Mouse (Mus musculus): ENCODE results near the gene Sys1. TPM values are rescaled to one million over a fixed set of nuclear protein-coding genes. Genes with fewer than 3 reads are reported as not detected.

Gene Sys1
- polyA plus RNA-seq, 1 experiment from 2014 or later, result 54.4 TPM

- Histone ChIP-seq H3K36me3 (no peaks in the 10 kb centered on the region), H3K4me1 (peaks cover 27% of the 10 kb centered on the region), H3K4me3 (no peak overlapping the region), H3K9me3 (replicated peaks) (no peaks in the 10 kb centered on the region), H3K27ac (no peak overlapping the region), H3K27me3 (ENCODE audit: low read depth, poor library complexity, severe bottlenecking) (peaks cover 17% of the 10 kb centered on the region; the same call in 1 of the 2 replicates)
- no peak for DNase-seq (ENCODE audit: low spot score)
- WGBS, result 81% methylated on average over 1 of the region's 1 CpGs
These were observed 8.6 kb upstream of the Sys1 start for GRCm38 (mm10) chr2:164448140-164448539.

- H3K36me3 ChIP-seq, result no peaks in the 10 kb centered on the region
- peaks cover 13% of the 10 kb centered on the region; the same call in 1 of the 2 replicates for H3K27me3 ChIP-seq (ENCODE audit: low read depth, poor library complexity, severe bottlenecking)
- H3K27ac ChIP-seq, result no peak overlapping the region
- DNase-seq (ENCODE audit: low spot score), result no peak
- no peaks in the 10 kb centered on the region for H3K9me3 ChIP-seq (replicated peaks)
- H3K4me3 ChIP-seq, result no peak overlapping the region
- 83% methylated on average over 5 of the region's 5 CpGs for WGBS
- peaks cover 21% of the 10 kb centered on the region for H3K4me1 ChIP-seq
These were observed 7.8 kb upstream of the Sys1 start for GRCm38 (mm10) chr2:164448921-164449320.

DNA sequence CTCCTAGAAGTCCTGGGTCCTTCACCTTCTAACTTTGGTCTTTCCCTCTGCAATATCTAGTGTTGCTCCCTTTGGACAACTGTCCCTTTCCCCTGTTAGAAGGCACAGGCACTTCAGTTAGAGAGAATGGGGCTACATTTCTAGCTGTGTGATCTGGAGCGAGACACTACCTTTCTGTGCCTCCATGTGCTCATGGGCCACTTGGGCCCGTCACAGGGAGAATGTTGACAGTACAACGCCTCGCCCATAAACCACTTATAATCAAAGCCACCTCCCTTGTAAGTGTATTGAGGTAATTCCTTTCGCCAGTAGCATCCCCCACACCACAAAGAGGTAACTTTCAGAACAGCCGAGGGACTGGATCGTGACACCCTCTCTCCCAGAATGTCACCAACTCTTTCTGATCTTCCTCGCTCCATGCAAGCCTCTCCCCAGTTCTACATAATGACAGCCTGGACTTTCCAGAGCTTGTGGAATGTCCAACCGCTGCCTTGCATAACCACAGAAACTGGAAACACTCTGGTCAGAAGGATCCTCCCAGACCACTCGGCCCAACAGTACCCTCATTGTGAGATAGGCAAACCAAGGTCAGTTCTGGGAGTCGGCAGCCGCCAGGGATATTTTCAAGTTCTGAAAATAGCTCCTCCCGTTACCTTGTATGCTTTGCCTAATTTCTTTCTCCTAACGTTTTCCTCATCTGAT, 7.3 kb upstream of the Sys1 start:
- DNase-seq (ENCODE audit: low spot score), result no peak
- Histone ChIP-seq H3K4me1 (peaks cover 21% of the 10 kb centered on the region), H3K27ac (no peak overlapping the region)

GRCm38 (mm10) chr2:164452000-164452676, 4.6 kb upstream of the Sys1 start:
- Histone ChIP-seq H3K4me3 (no peak overlapping the region; the same call in 1 of the 2 replicates), H3K4me1 (peaks cover 29% of the 10 kb centered on the region), H3K27me3 (ENCODE audit: low read depth, poor library complexity, severe bottlenecking) (no peaks in the 10 kb centered on the region), H3K36me3 (no peaks in the 10 kb centered on the region), H3K27ac (peak overlapping the region; percentile 59), H3K9me3 (replicated peaks) (no peaks in the 10 kb centered on the region)
- WGBS, result 43% methylated on average over 13 of the region's 13 CpGs
- peak; percentile 76 for DNase-seq (ENCODE audit: low spot score)

More for the DNA sequence above, 7.3 kb upstream of the Sys1 start:
- H3K4me3 ChIP-seq, result no peak overlapping the region
- 87% methylated on average over 14 of the region's 14 CpGs for WGBS
- H3K36me3 ChIP-seq, result no peaks in the 10 kb centered on the region
- H3K9me3 ChIP-seq (replicated peaks), result no peaks in the 10 kb centered on the region
- H3K27me3 ChIP-seq (ENCODE audit: low read depth, poor library complexity, severe bottlenecking), result 0 out of 2 replicates have a peak, but pooled peaks cover 7% of the 10 kb centered on the region

GRCm38 (mm10) chr2:164453047-164453757, 3.6 kb upstream of the Sys1 start:
- Histone ChIP-seq H3K27me3 (ENCODE audit: low read depth, poor library complexity, severe bottlenecking) (no peaks in the 10 kb centered on the region), H3K27ac (peak overlapping the region; percentile 59), H3K4me1 (peaks cover 37% of the 10 kb centered on the region), H3K36me3 (no peaks in the 10 kb centered on the region), H3K4me3 (no peak overlapping the region), H3K9me3 (replicated peaks) (no peaks in the 10 kb centered on the region)
- 88% methylated on average over 14 of the region's 14 CpGs for WGBS
- no peak for DNase-seq (ENCODE audit: low spot score)

GRCm38 (mm10) chr2:164453887-164454500, 2.8 kb upstream of the Sys1 start:
- no peak overlapping the region for H3K4me3 ChIP-seq
- no peaks in the 10 kb centered on the region for H3K36me3 ChIP-seq
- H3K4me1 ChIP-seq, result peaks cover 37% of the 10 kb centered on the region
- WGBS, result 77% methylated on average over 7 of the region's 7 CpGs
- no peaks in the 10 kb centered on the region for H3K27me3 ChIP-seq (ENCODE audit: low read depth, poor library complexity, severe bottlenecking)
- no peak for DNase-seq (ENCODE audit: low spot score)
- no peaks in the 10 kb centered on the region for H3K9me3 ChIP-seq (replicated peaks)
- H3K27ac ChIP-seq, result no peak overlapping the region

- DNase-seq (ENCODE audit: low spot score), result no peak
- no peak overlapping the region for H3K4me3 ChIP-seq
- no peaks in the 10 kb centered on the region for H3K9me3 ChIP-seq (replicated peaks)
- peaks cover 37% of the 10 kb centered on the region for H3K4me1 ChIP-seq
- H3K27me3 ChIP-seq (ENCODE audit: low read depth, poor library complexity, severe bottlenecking), result no peaks in the 10 kb centered on the region
- 88% methylated on average over 10 of the region's 10 CpGs for WGBS
- no peak overlapping the region for H3K27ac ChIP-seq
- H3K36me3 ChIP-seq, result no peaks in the 10 kb centered on the region
These were observed 1.9 kb upstream of the Sys1 start for GRCm38 (mm10) chr2:164454846-164455245.

- H3K27me3 ChIP-seq (ENCODE audit: low read depth, poor library complexity, severe bottlenecking), result no peaks in the 10 kb centered on the region
- no peak overlapping the region for H3K4me3 ChIP-seq
- H3K4me1 ChIP-seq, result peaks cover 37% of the 10 kb centered on the region
- no peak overlapping the region for H3K27ac ChIP-seq
- no peaks in the 10 kb centered on the region for H3K36me3 ChIP-seq
- WGBS, result 80% methylated on average over 6 of the region's 6 CpGs
- DNase-seq (ENCODE audit: low spot score), result no peak
- no peaks in the 10 kb centered on the region for H3K9me3 ChIP-seq (replicated peaks)
These were observed 1.2 kb upstream of the Sys1 start for GRCm38 (mm10) chr2:164455421-164456190.

DNA sequence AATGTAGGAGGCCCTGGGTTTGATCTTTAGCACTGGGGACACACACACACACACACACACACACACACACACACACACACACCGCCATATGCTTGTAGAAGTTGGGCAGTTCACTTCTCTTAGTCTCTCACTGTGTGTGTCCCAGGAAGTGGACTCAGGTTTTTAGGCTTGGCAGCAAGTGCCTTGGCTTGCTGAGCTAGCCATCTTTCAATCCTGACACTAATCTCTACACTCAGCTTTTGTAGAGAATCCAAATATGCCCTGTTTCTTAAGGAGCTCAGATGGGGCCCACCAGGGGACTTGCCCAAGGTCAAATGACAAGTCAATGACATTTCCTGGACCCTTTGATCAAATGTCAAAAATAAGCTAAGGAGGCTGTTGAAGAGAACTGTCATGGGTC, 351 bp upstream of the Sys1 start:
- peak overlapping the region; percentile 79 for H3K27ac ChIP-seq
- H3K4me3 ChIP-seq, result peak overlapping the region; percentile 31
- DNase-seq (ENCODE audit: low spot score), result no peak
- peaks cover 36% of the 10 kb centered on the region for H3K4me1 ChIP-seq
- no peaks in the 10 kb centered on the region for H3K9me3 ChIP-seq (replicated peaks)
- H3K36me3 ChIP-seq, result no peaks in the 10 kb centered on the region
- 85% methylated on average over 1 of the region's 1 CpGs for WGBS
- H3K27me3 ChIP-seq (ENCODE audit: low read depth, poor library complexity, severe bottlenecking), result no peaks in the 10 kb centered on the region

DNA sequence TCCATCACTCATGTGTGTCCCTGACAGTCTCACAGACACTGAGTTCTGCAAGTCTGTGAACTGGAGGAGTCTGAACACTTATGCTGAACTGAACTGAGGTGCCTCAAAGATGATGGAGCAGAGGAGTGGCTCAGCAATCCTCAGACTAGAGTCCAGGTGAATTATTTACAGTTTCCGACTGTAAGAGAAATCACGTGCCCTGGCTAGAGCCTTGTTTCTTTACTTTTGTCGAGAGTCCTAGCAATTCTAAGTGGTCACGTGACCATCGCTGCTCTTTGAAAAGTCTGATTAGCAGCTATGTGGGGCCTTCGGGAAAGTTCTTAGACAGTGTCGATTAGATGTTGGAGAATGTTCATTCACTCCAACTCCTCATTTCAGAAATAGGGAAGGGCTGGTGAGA, 1.2 kb downstream of the Sys1 start:
- Histone ChIP-seq H3K4me1 (peaks cover 29% of the 10 kb centered on the region), H3K4me3 (no peak overlapping the region), H3K27me3 (ENCODE audit: low read depth, poor library complexity, severe bottlenecking) (no peaks in the 10 kb centered on the region), H3K36me3 (peaks cover under 1% of the 10 kb centered on the region; the same call in 1 of the 2 replicates), H3K9me3 (replicated peaks) (no peaks in the 10 kb centered on the region), H3K27ac (peak overlapping the region; percentile 79)
- WGBS, result 80% methylated on average over 7 of the region's 7 CpGs
- DNase-seq (ENCODE audit: low spot score), result no peak

DNA sequence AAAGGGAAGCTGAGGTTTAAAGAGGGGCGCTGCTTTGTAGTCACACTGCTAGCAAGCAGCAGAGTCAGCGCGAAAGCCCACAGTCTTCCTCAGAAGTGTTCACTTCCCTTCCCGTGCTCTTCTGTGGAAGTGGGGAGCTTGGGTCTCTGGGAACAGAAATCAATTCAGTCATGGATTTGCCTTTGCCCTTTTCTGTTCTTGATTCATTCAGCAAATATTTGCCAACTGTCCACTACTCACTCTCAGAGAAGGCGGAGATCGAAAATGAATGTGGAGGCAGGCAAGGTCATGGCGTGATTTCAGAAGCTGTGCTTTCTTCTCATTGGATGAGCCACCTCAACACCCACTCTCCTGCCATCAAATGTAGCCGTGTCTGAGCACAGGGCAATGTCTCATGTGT, 1.8 kb downstream of the Sys1 start:
- Histone ChIP-seq H3K27me3 (ENCODE audit: low read depth, poor library complexity, severe bottlenecking) (no peaks in the 10 kb centered on the region), H3K4me3 (no peak overlapping the region), H3K4me1 (peaks cover 26% of the 10 kb centered on the region), H3K27ac (no peak overlapping the region), H3K9me3 (replicated peaks) (no peaks in the 10 kb centered on the region), H3K36me3 (peaks cover 6% of the 10 kb centered on the region)
- DNase-seq (ENCODE audit: low spot score), result no peak
- 92% methylated on average over 8 of the region's 8 CpGs for WGBS
